Mouse (Mus musculus): ENCODE results near the gene Olfr1393.

The Olfr1393 gene

DNA sequence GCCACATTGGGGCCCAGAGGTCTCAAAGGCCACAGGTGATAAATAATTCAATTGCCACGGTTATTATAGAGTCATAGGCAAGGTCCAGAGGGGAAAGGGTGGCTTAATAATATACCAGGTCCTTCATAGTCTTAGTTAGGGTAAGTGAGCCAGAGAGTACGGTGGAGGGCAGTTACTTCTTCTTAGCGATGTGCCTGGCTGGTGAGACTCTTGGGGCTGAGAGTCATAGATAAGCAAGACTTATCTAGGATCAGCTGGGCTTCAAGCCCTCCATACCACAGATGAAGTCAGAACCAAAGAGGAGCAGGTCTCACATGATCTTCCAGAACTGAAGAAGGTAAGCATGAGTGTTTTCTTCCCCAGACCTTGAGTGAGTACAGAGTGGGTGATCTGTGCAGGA, at the start of gene Olfr1393:
Olfr1393 (plus strand) TSS at position 83 of the 400 bp plus-strand sequence.
- DNase-seq: no peak

DNA sequence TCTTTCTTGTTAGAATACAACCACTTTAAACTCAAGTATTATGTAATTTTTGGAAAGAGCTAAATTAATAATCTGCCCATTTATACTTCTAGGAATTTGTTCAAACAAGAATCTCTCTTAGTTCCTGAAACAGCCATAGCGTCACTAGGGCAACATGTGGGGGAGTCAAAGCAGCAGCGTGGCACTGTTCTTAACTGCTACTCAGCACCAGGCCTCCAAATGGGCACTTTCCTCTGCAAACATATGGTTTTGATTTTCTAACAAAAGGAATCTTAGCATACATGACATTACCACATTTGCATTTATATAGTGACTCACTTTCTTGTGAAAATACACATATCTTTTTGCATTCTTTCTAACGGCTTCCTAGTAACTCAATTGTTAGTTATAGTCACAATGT, 45.3 kb upstream of the Olfr1393 start:
- DNase-seq: no peak

DNA sequence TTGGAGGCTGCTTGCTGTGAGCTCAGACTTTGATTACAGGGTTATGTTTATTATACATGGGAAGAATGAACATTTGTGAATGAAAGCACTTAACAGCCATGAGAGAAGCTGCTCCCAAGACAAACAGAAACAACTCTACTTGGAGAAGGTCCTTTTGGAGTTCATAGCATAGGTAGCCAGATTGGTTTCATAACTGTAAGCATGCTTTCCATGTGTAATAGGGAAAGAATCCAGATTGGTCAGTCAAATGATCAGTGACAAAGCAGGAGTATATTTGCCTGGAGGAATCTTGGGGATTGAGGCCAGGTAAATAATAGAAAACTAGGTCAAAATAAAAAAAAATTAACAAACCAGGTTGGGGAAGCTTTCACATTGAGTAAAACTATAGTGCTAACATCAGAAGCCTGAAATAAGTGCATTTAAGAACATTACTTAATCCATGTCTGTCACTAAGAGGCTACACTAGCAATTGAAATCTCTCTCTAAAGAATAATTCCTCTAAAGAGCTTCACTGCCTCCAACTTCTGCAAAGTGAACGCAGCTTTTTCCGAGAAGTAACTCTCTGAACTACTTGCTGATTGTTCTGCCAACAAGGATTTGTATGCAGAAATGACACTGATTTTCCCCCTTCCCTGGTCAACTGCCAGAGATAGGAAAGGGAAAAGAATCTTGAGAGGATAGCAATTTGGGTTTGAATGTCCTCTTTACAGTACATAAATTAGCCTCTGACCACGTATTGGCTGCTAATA, 42.5 kb upstream of the Olfr1393 start:
- DNase-seq: no peak

DNA sequence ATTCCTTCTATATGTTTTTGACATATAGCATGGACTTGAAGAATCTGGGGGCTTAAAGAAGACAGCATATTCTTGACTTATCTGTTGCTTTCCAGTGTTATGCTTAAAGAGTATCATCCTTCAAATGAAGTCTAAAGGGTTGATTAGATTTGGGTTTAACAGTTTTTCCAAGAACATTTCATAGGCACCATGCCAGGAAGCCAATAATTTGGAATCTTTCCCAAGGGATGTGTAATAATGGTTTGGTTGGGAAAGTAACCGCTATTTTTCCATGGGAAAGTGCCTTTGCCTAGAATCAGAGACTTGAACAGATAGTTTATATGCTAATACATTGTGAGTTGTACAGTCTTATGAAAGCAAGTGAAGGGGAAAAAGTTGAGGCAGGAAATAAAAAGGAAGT, 41.2 kb upstream of the Olfr1393 start:
- DNase-seq: peak in 1 of 2 experiments; percentile 42

DNA sequence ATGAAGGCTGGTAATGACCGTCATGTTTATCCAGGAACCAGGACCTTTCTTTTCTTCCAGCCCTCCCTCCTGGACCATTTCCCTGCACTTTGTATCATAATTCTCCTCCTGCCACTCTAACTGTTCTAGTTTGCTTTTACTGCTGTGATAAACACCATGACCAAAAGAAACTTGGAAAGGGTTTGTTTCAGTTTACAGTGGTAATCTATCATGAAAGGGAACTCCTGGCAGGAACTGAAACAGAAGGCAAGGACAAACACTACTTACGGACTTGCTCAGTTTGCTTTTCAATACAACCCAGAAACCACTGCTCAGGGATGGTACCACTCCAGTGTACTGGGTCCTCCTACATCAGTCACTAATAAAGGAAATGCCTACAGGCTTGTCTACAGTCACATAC, 40.6 kb upstream of the Olfr1393 start:
- no peak for DNase-seq

DNA sequence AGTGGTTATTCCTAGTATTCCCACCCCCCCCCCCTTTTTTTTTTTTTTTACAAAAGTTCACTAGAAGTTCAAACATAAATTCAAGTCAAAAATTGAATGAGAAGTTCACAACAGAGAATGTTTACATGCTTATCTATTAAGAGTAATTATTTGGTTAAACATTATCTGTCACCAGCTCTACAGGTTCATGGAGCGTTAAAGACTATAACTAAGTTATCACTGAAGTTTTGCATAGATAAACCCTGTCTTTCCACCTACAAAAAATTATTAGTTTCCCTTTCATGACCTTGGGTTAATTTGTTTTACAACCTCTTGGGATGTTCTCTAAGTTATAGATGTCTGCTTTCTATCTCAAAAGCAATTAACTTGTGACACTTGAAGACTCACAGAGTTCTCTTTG, 37.8 kb upstream of the Olfr1393 start:
- DNase-seq: no peak

DNA sequence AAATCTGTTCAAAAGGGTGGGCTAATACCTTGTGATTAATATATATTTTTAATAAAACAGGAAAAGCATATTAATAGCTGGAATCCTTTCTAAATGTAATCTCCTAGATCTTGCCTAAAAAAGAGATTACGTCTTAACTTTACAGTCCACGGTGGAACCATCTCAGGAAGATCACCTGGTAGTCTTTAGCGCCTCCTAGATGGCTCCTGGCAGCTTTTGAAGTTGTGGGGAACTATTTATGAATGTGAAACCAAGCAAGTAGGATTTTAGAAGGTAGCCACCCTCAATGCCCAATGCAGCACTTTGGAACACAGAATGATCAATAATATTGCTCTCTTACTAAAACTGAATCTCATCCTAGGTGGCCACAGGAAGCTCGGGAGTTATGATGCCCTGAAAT, 37.2 kb upstream of the Olfr1393 start:
- no peak for DNase-seq

- peak in 1 of 2 experiments; percentile 56 for DNase-seq
Observed at GRCm38 (mm10) chr11:49241471-49241870, 36.6 kb upstream of the Olfr1393 start.

DNA sequence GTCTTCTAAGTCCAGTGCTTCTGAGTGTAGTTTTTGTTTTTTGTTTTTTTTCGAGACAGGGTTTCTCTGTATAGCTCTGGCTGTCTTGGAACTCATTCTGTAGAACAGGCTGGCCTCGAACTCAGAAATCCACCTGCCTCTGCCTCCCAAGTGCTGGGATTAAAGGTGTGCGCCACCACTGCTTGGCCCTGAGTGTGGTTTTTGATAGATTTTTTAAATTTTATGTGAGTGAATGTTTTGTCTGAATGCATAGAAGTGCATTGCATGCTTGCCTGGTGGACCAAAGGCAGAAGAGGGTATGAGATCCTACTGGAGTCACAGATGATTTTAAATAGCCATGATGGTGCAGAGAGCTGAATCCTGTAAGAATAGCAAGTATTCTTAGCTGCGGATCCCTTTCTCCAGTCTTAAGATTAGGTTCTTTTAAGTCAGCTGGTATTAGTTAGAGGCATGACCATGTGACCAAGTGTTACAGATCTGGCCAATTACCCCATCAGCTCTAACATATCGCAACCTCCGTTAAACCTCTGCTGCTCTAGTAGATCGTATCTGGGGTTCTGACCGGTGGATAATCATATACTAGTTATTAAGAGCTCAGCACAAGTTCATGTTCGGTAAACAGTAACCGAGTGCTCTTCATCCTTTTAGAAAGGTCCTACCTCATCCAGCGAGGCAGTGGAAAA, 35.0 kb upstream of the Olfr1393 start:
- DNase-seq: no peak

DNA sequence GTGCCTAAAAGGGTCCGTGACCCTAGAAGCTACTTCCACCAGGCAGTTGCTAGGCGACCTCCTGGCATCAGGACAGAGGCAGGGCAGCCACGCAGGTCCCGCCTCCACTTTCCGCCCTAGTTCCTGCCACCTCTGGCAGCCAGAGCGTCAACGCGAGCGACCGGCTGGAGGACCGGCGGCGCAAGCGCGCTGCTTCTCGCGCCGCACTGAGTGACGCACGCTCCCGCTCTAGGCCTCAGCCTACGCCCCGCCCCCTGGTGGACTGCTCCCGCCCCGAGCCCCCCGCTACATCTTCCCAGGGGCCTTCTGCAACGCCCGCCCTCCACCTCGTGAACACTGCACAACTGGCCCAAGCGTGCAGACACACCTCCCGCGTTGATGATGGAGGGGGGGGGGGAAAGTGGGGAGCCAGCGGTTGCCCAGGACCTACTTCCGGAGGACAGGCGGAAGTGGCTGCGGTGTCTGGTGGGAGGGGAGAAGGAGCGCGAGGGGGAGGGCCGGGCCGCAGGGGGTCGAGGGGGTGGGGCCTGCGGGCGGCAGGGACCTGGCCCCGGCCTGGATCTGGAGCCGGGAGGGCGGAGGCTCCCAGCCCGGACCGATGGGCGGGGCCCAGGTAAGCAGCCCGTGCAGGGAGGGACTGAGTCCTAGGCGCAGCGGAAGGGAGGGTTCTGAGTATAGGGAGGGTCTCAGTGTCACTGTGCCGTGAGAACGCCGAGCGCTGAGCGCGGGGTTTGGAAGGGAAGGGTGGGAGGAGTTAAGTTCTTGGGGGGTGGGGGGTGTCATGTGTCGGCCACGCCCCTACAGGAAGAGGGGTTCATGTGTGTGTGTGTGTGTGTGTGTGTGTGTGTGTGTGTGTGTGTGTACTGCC, 34.1 kb upstream of the Olfr1393 start, which contains the start of gene Mgat1:
Mgat1 (plus strand) TSS at position 465 of the 868 bp plus-strand sequence.
- DNase-seq: peak; percentile 95 to 99

GRCm38 (mm10) chr11:49244595-49244930, 33.5 kb upstream of the Olfr1393 start:
- no peak for DNase-seq

GRCm38 (mm10) chr11:49245176-49245575, 32.9 kb upstream of the Olfr1393 start:
- peak; percentile 86 to 93 for DNase-seq

DNA sequence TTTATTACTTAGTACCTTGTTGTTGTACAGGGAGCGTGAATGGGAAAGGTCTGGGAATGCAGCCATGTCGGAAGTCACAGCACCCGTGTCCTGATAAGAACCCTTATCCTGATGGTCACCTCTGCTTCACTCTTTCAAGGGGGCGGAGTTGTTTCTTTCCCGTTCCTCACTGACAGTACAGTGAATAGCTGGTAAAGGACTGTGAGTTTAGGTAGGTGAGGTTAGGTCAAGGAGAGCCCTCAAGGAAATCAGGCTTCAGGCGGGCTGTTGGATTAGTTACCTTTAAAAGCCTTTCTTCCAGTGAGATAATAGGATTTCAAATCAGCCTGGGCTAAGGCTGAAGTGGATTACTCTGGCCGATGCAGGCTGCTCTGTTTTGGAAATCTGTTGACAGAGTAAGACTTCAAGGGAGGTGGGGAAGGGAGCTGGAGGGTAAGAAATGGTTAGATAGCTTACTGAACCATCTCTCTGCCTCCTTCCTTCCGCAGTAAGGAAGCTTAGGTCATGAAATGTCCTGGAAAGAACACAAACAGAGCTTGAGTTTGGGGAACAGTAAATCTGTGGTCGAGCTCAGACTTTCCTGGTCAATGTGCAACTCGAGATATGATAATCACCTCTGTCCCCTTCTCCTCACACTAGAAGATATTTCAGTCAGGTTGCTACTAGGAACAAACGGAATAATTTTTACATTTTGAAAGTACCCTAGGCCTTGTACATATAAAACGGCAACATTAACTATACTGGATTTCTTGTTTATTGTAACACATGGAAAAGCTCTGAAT, 32.3 kb upstream of the Olfr1393 start:
- no peak for DNase-seq

DNA sequence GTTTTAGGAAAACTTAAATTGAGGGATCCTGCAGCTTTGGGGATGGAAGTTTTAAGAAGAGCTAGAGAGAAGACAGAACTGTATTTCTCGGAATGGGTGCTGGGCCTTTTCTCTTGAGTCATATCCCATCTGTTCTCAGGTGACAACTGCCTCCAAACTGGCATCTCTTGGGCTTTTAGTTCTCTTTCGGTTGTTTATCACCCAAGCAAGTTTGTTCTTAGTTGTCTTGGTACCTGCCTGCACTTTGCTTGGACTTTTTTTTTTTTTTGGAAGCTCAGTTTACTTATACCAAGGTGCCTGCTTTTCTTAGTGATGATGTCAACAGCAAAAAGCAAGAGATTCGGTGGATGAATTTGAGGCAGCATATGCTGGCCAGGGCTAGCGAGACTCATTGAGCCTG, 31.6 kb upstream of the Olfr1393 start:
- no peak for DNase-seq

DNA sequence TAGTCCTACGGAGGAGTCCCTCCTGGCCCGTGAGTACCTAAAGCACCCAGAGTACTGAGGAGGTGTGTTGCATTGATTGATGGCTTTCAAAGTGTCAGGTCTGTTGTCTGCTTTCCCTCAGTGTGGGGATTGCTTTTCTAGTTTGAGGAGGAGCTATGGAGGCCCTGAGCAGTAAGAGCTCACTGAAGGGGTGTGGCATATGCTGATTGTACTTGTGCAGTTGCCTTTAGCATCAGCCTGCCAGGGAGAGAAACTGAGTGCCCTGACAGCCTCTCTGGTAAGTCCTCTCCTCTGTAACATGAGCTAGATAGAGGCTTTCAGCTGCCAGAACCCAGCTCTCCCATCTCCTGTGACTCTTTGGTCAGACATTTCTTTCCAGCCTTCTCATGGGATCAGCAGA, 30.8 kb upstream of the Olfr1393 start:
- DNase-seq: peak in 1 of 2 experiments; percentile 44

DNA sequence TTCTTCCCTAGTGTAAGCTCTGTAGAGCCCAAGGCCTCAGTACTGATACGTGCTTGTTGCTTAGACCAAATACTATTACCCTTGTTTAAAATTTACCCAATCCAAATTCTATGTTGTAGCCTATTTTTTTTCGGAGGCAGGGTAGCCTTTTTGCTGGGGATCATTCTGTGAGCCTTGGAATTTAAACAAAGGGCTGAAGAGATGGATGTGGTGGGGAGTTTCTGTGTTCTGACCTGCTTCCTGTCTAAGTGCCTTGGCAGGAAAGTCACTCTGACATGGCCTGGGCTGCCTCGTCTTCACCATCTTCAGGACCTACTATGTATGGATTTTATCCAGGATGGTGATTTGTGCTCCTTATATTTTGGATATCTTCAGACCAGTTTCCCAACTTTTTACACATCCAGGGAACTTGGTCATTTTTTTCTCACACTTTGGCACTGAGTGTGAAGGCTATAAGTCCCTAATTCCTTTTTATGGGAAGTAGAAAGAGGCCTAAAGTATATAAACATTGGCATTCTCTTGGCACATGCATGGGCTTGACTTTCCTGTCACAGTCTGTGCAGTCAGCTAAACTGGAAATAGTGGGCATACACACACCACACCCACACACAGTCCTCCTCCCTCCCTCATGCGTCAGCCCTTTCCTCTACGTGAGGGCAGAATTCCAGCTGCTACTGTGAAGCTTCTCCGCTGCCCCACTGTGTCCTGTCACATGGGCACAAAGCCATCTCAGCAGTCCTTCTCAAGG, 29.7 kb upstream of the Olfr1393 start:
- DNase-seq: peak; percentile 77 to 90

DNA sequence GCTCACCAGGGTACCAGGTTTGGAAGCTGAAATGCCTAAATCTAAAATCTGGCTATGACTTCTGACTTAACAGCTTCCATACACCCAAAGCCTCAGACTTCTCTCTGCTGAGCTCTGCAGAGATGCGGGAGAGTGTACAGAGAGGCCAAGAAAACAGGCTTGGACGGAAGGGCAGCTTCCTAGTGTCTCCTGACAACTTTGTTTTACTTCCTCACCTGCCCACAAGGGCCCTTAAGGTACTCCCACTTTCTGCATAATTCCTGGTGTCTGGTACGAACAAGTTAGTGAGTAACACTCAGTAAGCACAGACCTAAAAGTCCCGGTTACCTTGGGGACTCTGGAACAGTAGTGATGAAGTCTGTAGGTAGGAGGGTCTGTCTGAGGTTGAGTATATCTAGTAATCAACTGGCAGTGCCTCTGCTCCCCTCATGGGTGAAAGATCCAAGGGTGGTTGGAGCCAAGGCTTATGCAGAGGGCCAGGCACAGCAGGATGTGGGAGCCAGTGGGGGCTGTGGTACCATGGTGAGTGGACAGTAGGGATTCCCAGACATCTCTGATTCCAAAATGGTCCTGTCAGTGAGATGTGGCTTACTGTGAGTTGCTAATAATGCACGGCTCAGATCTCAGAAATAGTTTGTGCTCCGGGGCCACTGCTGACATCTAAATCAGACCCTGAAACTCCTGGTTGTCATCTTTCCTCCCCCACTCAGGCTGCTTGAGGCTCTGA, 29.0 kb upstream of the Olfr1393 start:
- DNase-seq: peak in 1 of 2 experiments; percentile 33

- peak; percentile 58 to 66 for DNase-seq
Observed at GRCm38 (mm10) chr11:49249811-49250421, 28.2 kb upstream of the Olfr1393 start.

DNA sequence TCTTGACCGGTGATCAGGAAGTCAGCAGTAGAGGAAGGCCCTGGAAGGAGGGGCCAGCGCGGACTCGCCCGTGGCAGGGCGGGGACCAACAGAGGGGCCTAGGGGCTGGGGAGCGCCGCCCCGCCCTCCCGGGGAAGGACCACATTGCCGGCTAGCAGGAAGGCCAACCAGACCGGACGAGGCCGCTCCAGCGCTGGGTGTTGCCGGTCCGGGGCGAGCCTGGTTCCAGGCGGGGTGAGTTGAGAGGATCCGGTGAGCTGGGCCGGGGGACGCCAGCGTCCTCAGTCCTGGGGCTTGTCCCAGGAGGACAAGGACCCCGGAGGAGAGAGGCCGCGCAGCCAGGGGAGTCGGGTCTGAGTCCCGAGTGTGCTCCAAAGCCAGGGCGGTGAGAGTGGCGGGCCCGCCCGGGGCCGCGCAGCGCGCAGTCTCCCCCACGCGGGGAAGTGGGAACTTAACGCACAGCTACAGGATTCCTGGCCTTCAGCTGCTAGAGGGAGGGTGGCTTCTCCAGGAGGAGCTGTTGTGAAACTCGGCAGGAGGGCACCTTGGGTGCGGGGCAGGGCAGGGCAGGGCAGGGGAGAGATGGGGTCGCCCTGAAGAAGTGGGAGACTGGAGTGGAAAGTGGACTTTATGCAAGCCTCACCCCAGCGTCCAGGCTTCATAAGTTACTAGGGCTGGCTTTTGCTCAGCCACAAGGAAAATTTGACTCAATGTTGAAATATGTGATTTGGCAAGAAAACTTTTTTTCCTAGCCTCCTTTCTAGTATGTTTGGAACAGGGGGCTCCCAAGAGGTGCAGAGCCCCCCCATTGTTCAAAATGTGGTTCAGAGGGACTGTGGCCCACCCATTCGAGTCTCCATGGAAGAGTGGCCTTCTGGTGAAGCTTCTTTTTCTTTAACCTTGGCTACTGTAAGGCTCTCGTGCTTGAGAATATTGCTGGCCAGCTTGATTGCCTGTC, 27.4 kb upstream of the Olfr1393 start:
- DNase-seq: peak; percentile 91 to 96

Measured in kidney, postnatal 25 days (tissue).